Mouse (Mus musculus): ENCODE results near the gene Cabp1. TPM values are rescaled to one million over a fixed set of nuclear protein-coding genes. Genes with fewer than 3 reads are reported as not detected.
"Not testable (repeated sequence)": the region's sequence is repeated elsewhere in the genome, so short reads cannot be mapped to it uniquely, and the experiment has no call there.

The Cabp1 gene
- polyA plus RNA-seq, 1 experiment from 2014 or later, result 2.0 TPM

GRCm38 (mm10) chr5:115163563-115163962 lies 30.6 kb downstream of the Cabp1 start:
- H3K36me3 ChIP-seq (ENCODE audit: control insufficient read depth, insufficient read depth, low read length), result no peaks in the 10 kb centered on the region
- H3K9ac ChIP-seq (ENCODE audit: low read depth, low read length), result no peak overlapping the region
- WGBS, result 42% methylated on average over 8 of the region's 8 CpGs
- H3K9me3 ChIP-seq (ENCODE audit: control insufficient read depth, low read length), result no peaks in the 10 kb centered on the region
- peak overlapping the region; percentile 15; the same call in 1 of the 2 replicates for H3K4me2 ChIP-seq (replicated peaks; ENCODE audit: low read depth, low read length)
- peaks cover 38% of the 10 kb centered on the region for H3K4me1 ChIP-seq (ENCODE audit: control insufficient read depth, insufficient read depth, low read length)
- no peaks in the 10 kb centered on the region for H3K27me3 ChIP-seq (ENCODE audit: control insufficient read depth, insufficient read depth, low read length)
- no peak for ATAC-seq (ENCODE audit: low FRiP score, low TSS enrichment)
- no peak overlapping the region for H3K27ac ChIP-seq (ENCODE audit: low read depth, low read length)
- no peak overlapping the region for H3K4me3 ChIP-seq (ENCODE audit: low read length)

- not testable (repeated sequence) for H3K9me3 ChIP-seq (ENCODE audit: control insufficient read depth, low read length); H3K4me2 ChIP-seq (replicated peaks; ENCODE audit: low read depth, low read length); H3K4me3 ChIP-seq (ENCODE audit: low read length); H3K27ac ChIP-seq (ENCODE audit: low read depth, low read length); H3K9ac ChIP-seq (ENCODE audit: low read depth, low read length); H3K36me3 ChIP-seq (ENCODE audit: control insufficient read depth, insufficient read depth, low read length); H3K27me3 ChIP-seq (ENCODE audit: control insufficient read depth, insufficient read depth, low read length); ATAC-seq (ENCODE audit: low FRiP score, low TSS enrichment)
- WGBS, result 75% methylated on average over 1 of the region's 1 CpGs
- peaks cover 25% of the 10 kb centered on the region for H3K4me1 ChIP-seq (ENCODE audit: control insufficient read depth, insufficient read depth, low read length)
These were observed 32.3 kb downstream of the Cabp1 start for GRCm38 (mm10) chr5:115161940-115162279.

GRCm38 (mm10) chr5:115161064-115161939 lies 32.9 kb downstream of the Cabp1 start:
- 0 out of 2 replicates have a peak overlapping the region, but pooled peaks have one; percentile 0 for H3K4me2 ChIP-seq (replicated peaks; ENCODE audit: low read depth, low read length)
- H3K4me1 ChIP-seq (ENCODE audit: control insufficient read depth, insufficient read depth, low read length), result peaks cover 25% of the 10 kb centered on the region; the same call in 1 of the 2 replicates

GRCm38 (mm10) chr5:115160655-115161054 lies 33.5 kb downstream of the Cabp1 start:
- 63% methylated on average over 6 of the region's 6 CpGs for WGBS
- no peak overlapping the region for H3K4me2 ChIP-seq (replicated peaks; ENCODE audit: low read depth, low read length)
- no peak overlapping the region for H3K9ac ChIP-seq (ENCODE audit: low read depth, low read length)
- no peak overlapping the region for H3K4me3 ChIP-seq (ENCODE audit: low read length)
- no peaks in the 10 kb centered on the region for H3K27me3 ChIP-seq (ENCODE audit: control insufficient read depth, insufficient read depth, low read length)
- no peaks in the 10 kb centered on the region for H3K36me3 ChIP-seq (ENCODE audit: control insufficient read depth, insufficient read depth, low read length)
- H3K9me3 ChIP-seq (ENCODE audit: control insufficient read depth, low read length), result no peaks in the 10 kb centered on the region
- ATAC-seq (ENCODE audit: low FRiP score, low TSS enrichment), result no peak
- H3K27ac ChIP-seq (ENCODE audit: low read depth, low read length), result peak overlapping the region; percentile 76; the same call in 1 of the 2 replicates
- H3K4me1 ChIP-seq (ENCODE audit: control insufficient read depth, insufficient read depth, low read length), result peaks cover 31% of the 10 kb centered on the region

More at GRCm38 (mm10) chr5:115161064-115161939, 32.9 kb downstream of the Cabp1 start:
- no peak overlapping the region for H3K9ac ChIP-seq (ENCODE audit: low read depth, low read length)
- 36% methylated on average over 12 of the region's 13 CpGs for WGBS
- no peak overlapping the region for H3K4me3 ChIP-seq (ENCODE audit: low read length)
- ATAC-seq (ENCODE audit: low FRiP score, low TSS enrichment), result no peak
- H3K27ac ChIP-seq (ENCODE audit: low read depth, low read length), result peak overlapping the region; percentile 76; the same call in 1 of the 2 replicates
- H3K27me3 ChIP-seq (ENCODE audit: control insufficient read depth, insufficient read depth, low read length), result no peaks in the 10 kb centered on the region
- H3K9me3 ChIP-seq (ENCODE audit: control insufficient read depth, low read length), result no peaks in the 10 kb centered on the region
- H3K36me3 ChIP-seq (ENCODE audit: control insufficient read depth, insufficient read depth, low read length), result no peaks in the 10 kb centered on the region

GRCm38 (mm10) chr5:115159165-115159564 lies 35.0 kb downstream of the Cabp1 start:
- ATAC-seq (ENCODE audit: low FRiP score, low TSS enrichment), result no peak
- H3K4me1 ChIP-seq (ENCODE audit: control insufficient read depth, insufficient read depth, low read length), result peaks cover 44% of the 10 kb centered on the region
- peak overlapping the region; percentile 73 for H3K4me2 ChIP-seq (replicated peaks; ENCODE audit: low read depth, low read length)
- H3K27ac ChIP-seq (ENCODE audit: low read depth, low read length), result peak overlapping the region; percentile 99
- no peaks in the 10 kb centered on the region for H3K9me3 ChIP-seq (ENCODE audit: control insufficient read depth, low read length)
- no peaks in the 10 kb centered on the region for H3K27me3 ChIP-seq (ENCODE audit: control insufficient read depth, insufficient read depth, low read length)
- 33% methylated on average over 12 of the region's 12 CpGs for WGBS
- peak overlapping the region; percentile 98 for H3K9ac ChIP-seq (ENCODE audit: low read depth, low read length)
- peak overlapping the region; percentile 99 for H3K4me3 ChIP-seq (ENCODE audit: low read length)
- H3K36me3 ChIP-seq (ENCODE audit: control insufficient read depth, insufficient read depth, low read length), result no peaks in the 10 kb centered on the region

- Histone ChIP-seq H3K27ac (ENCODE audit: low read depth, low read length) (peak within 1 kb of the TSS; percentile 99), H3K9me3 (ENCODE audit: control insufficient read depth, low read length) (no peaks in the 10 kb centered on the region), H3K4me1 (ENCODE audit: control insufficient read depth, insufficient read depth, low read length) (peaks cover 52% of the 10 kb centered on the region), H3K4me2 (replicated peaks; ENCODE audit: low read depth, low read length) (peak within 1 kb of the TSS; percentile 76), H3K4me3 (ENCODE audit: low read length) (peak within 1 kb of the TSS; percentile 99), H3K27me3 (ENCODE audit: control insufficient read depth, insufficient read depth, low read length) (no peaks in the 10 kb centered on the region), H3K36me3 (ENCODE audit: control insufficient read depth, insufficient read depth, low read length) (peaks cover 5% of the 10 kb centered on the region; the same call in 1 of the 2 replicates), H3K9ac (ENCODE audit: low read depth, low read length) (peak within 1 kb of the TSS; percentile 98)
- under 1% methylated on average over 68 of the region's 78 CpGs for WGBS
- peak; percentile 98 for ATAC-seq (ENCODE audit: low FRiP score, low TSS enrichment)
These were observed 35.9 kb downstream of the Cabp1 start, which contains the start of gene Mlec for GRCm38 (mm10) chr5:115158040-115158983. Gene Mlec (minus strand): TSS chr5:115158179.

- Histone ChIP-seq H3K4me1 (ENCODE audit: control insufficient read depth, insufficient read depth, low read length) (peaks cover 65% of the 10 kb centered on the region), H3K27me3 (ENCODE audit: control insufficient read depth, insufficient read depth, low read length) (no peaks in the 10 kb centered on the region), H3K36me3 (ENCODE audit: control insufficient read depth, insufficient read depth, low read length) (peaks cover 6% of the 10 kb centered on the region; the same call in 1 of the 2 replicates), H3K9ac (ENCODE audit: low read depth, low read length) (peak overlapping the region; percentile 98), H3K9me3 (ENCODE audit: control insufficient read depth, low read length) (no peaks in the 10 kb centered on the region), H3K27ac (ENCODE audit: low read depth, low read length) (peak overlapping the region; percentile 99), H3K4me2 (replicated peaks; ENCODE audit: low read depth, low read length) (peak overlapping the region; percentile 76), H3K4me3 (ENCODE audit: low read length) (peak overlapping the region; percentile 99)
- ATAC-seq (ENCODE audit: low FRiP score, low TSS enrichment), result no peak
- WGBS, result 2% methylated on average over 26 of the region's 26 CpGs
These were observed 37.1 kb downstream of the Cabp1 start for GRCm38 (mm10) chr5:115156933-115157589.

- Histone ChIP-seq H3K36me3 (ENCODE audit: control insufficient read depth, insufficient read depth, low read length) (peaks cover 6% of the 10 kb centered on the region; the same call in 1 of the 2 replicates), H3K4me3 (ENCODE audit: low read length) (peak overlapping the region; percentile 99), H3K4me1 (ENCODE audit: control insufficient read depth, insufficient read depth, low read length) (peaks cover 65% of the 10 kb centered on the region), H3K27ac (ENCODE audit: low read depth, low read length) (no peak overlapping the region; the same call in 1 of the 2 replicates), H3K9me3 (ENCODE audit: control insufficient read depth, low read length) (no peaks in the 10 kb centered on the region), H3K4me2 (replicated peaks; ENCODE audit: low read depth, low read length) (peak overlapping the region; percentile 76), H3K27me3 (ENCODE audit: control insufficient read depth, insufficient read depth, low read length) (no peaks in the 10 kb centered on the region), H3K9ac (ENCODE audit: low read depth, low read length) (peak overlapping the region; percentile 98)
- WGBS, result 48% methylated on average over 7 of the region's 7 CpGs
- ATAC-seq (ENCODE audit: low FRiP score, low TSS enrichment), result no peak
These were observed 37.8 kb downstream of the Cabp1 start for GRCm38 (mm10) chr5:115156401-115156800.
